Mouse (Mus musculus) cerebellum, postnatal 36 days (tissue): Measurements from ENCODE around the gene Ski.

Experiments
- DNase-seq, 2 experiments: peaks; one replicate each; pipeline ENCODE4 v3.0.0; 2021 to 2022; ENCODE audit warnings: mixed read lengths in 2 of 2

The Ski gene

DNA sequence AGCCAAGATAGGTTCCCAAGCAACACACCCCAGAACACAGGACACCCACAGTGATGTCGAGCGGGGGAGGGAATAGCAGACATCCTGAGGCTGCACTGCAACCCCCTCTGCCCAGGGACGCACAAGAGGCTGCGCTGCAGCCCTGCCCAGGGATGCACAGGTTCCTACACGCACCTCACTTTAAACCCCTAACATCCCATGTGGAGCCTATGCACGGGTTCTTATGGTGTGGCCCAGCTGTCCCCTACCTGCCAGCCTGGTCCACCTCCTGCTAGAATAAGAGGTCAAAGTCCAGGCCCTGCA, 8.7 kb downstream of the Ski start:
- no peak for DNase-seq

DNA sequence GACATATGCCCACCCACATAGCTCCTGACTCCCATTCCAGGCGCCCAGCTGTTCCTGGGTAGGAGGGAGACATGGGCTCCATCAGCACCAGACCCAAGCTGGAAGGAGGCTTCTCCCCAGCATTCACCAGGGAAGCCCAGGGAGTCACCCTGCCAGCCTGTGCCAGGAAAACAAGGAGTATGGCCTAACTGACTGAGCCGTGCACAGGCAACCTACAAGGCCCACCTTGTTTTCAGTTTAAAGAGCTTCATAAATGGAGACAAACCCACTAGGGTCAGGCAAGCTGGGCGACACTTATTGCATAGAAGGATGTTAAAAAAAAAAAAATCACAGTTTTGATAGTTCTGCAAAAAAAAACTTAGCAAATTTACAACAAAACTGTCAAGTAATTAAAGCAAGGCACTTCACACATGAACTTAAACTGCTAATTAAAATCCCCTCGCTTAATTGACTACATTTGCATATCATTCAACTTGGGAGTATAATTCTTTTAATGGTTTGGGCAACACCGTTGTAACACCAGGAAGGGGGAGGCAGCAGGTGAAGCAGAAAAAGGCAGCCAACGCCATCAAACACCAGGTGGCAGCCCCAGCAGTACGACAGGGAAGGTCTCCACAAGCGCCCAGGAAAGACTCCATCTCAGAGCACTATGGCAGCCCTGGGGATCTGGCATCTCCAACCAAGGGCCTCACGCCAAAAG, 9.2 kb downstream of the Ski start:
- peak; percentile 64 to 72 for DNase-seq

DNA sequence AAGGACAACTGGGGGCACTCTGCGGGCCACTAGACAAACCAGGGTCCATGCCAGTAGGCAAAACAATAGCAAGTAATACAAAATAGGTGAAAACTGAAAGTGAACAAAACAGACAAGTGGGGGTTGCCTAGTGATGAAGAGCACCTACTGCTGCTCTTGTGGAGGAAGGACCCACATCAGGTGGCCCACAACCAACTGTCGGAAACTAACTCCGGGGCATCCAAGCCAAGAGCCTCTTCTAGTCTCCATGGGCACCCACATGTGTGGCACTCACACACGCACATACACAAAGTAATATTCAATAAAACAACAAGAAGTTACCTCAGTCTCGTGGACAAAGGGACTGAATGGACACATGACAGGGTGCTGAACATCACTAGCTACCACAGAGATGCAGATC, 12.9 kb downstream of the Ski start:
- no peak for DNase-seq

DNA sequence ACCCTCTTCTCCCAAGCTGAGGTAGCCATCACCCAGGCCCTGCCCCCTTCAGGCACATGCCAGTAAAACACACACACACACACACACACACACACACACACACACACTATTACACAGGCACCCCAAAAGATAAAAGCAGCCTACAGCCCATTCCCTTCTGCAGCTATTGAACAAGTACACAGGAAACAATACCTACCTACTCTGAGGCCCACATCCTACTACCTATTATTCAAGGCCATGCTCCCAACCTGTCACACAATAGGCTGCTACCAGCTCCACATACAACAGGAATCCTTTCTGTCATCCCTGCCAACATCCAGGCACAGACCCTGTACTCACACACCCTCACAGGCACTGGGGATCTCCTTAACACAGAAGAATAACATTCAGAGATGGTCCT, 13.3 kb downstream of the Ski start:
- DNase-seq = no peak

DNA sequence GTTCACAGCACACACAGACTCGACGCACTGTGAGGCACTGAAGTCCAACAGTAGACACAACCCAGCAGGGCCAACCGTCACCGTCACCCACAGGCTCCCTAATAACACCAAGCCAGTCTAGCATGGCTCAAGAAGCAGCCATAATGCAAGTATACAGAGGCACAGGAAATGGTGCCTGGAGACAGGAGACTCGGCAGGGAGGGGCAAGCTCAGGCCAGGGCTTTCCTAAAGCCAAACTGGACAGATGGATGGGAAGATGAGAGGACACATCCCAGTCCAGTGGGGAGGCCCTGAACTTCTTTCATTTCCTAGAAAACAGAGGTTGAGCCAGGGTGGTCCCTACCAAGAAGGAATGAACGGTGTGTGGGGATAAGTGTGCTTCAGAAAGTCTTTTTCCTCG, 13.8 kb downstream of the Ski start:
- DNase-seq = peak in 1 of 2 experiments; percentile 42

DNA sequence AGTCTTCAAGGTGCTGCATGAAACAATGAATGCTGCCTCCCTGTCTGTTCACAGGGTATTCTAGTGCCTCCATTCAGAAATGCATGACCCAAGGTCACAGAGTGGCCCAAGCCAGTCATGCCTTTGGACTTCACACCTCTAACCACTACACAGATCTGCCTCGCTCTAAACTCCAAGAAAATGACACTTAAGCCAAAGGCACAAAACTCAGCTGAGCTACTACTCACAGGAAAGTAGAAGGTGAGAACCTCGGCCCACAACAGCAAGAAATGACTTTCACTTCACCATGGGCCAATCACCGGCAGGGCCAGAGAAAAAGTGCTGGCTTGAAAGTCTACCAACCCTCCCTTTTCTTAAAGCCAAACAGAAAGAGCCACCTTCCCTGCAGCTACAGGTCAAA, 14.6 kb downstream of the Ski start:
- DNase-seq = no peak

DNA sequence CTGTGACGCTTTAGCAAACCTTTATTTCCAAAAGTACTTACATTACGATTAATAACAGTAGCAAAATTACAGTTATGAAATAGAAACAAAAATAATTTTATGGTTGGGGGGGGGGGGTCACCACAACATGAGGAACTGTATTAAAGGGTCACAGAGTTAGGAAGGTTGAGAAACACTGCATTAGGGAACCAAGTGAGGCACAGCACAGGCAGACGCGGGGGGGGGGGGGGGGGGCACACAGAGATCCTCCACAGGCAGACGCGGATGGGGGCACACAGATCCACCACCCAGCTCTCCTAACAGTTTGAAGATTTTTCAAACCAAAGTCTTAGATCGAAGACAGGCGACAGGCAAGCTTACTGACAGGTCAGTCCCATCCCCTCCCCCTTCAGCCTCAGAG, 15.9 kb downstream of the Ski start:
- DNase-seq = no peak

DNA sequence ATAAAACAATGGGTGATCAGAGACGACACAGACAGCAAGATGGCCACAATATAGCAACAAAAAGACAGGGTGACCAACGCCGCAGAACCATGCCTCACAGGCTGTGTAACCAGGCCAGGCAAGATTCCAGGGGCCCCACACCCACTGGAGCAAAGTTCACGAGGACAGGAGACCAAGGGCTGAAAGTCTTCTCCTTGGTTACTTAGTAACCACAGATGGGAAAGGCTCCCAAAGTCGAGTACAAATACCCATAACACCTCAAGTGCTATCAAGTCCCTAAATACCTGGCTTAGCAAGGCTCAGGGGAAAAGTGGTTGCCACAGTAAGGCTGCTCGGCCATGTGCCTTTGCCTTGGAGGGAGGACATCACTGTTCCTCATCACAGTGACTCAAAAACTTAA, 16.5 kb downstream of the Ski start:
- DNase-seq = no peak

DNA sequence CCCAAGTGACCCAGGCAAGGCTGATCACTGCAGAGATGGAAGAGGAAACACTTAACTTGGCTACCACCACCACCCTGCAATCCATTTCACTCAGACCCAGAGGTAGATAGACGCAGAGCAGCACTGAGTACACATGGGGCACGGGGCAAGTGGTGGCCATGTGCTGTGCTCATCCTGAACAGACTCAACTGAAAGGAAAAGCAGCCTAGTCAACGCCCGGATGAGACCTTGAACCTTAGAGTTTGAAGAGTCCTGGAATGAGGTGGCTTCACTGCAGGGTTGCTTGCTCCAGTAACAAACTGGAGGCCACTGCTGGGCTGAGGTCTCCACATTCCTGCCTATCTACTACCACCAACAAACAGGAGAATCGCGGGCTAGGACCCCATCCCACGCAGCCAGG, 20.6 kb downstream of the Ski start:
- DNase-seq = no peak

DNA sequence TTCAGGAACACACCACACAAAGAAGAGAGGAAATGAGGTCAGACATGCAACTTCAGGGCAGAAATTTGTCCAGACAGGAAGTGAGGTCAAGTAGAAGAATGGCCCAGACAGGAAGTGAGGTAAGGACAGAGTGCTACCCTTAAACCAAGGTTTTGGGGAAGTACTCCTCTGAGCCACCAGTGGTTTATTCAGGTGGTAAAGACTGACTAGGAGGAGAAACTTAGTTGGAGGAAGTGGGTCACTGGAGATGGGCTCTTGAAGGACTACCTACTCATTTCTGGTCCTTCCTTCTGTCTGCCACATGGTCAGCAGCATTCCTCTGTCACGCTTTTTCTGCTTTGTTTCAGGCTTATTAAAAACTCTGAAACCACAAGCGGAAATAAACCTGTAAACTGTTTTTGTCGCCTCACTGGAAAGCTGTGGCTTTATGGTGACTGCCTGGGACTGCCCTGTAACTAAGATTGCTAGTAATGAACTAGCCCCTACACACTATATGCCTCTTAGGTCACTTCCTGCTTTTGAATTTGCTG, 21.5 kb downstream of the Ski start:
- no peak for DNase-seq

DNA sequence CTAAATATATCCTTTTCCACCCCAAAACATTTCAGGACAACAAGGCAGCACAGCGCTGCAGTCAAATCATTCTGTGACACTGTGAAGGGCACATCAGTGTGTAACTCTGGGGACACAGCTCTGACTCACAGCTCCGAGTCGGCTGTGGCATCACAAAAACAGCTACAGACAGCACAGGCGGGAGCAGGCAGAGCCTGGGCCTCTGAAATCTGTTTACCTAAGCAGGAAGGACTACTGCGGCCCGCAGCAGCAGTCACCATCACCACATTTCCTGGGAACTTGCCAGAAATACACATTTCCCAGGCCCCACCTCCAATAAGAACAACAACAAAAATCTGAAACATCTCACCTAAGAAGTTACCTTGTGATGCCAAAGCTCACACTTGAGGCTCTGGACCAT, 24.7 kb downstream of the Ski start:
- DNase-seq = no peak

DNA sequence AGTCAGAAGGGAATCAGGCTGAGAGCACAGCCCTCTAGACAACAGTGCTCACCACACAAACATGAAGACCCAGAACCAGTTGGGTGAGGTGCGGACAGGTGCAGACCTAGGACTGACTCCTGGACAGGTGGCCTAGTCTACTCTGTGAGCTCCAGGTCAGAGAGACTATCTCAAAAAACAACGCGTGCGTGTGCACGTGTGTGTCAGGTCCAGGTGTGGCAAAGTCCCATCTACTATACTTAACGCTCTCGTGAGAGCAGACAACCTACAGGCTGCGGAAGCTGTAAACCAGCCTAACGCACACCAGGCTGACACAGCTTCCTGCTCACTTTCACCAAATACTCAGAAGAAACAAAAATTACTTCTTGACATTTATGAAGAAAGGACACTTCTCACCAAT, 27.2 kb downstream of the Ski start:
- no peak for DNase-seq

DNA sequence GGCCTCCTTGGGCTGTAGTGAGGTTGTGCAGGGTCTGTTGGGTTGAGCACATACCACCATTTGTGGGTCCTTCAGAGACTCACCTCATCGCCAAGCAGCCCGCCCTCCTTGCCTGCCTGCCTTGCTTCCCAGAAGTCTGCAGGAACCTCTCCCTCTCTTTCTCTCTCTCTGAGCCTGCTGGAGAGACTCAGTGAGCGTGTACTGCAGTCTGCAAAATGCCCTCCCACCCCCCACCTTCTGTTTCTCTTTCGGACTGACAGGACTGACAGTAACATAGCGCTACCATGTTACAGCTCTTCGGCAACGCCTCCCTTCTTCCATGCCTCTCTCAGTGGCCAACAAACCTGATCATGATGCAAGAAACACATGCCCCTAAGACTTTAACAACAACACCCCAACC, 32.1 kb downstream of the Ski start:
- no peak for DNase-seq

DNA sequence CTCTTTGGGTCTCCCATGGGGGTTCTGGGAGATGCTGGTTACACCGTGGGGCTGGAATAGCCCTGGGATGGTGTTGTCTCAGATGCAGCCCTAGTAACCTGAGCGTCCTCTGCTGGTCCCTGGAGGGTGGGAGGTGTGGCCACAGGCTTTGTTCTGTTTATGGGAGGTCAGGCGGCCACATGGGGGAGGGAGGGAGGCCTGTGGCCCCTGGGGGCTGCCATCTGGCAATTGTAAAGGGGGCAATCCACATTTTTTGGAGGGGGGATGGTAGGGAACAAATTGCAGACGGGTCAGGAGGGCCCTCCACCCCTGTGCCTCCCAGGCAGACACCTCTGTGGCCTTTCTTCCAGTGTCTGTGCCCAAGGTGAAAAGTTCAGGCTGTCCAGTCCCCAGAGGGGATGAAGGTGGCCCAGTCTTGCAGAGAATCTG, 32.7 kb downstream of the Ski start:
- DNase-seq = peak in 1 of 2 experiments; percentile 45

DNA sequence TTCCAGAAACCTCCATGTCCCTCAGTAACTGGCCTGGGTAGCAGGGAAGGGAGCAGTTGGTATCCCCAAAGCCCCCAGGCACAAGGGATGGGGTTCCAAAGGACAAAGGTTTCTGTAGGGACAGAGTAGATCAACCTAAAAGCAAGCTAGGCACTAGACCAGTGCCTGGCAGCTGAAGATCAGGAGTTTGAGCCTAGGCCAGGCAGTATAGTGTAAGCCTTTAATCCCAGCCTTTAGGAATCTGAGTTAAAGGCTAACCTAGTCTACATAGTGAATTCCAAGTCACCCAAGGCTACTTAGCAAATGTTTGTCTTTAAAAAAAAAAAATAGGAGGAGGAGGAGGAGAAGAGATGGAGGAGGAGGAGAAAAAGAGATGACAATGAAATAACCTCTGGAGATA, 33.6 kb downstream of the Ski start:
- no peak for DNase-seq

DNA sequence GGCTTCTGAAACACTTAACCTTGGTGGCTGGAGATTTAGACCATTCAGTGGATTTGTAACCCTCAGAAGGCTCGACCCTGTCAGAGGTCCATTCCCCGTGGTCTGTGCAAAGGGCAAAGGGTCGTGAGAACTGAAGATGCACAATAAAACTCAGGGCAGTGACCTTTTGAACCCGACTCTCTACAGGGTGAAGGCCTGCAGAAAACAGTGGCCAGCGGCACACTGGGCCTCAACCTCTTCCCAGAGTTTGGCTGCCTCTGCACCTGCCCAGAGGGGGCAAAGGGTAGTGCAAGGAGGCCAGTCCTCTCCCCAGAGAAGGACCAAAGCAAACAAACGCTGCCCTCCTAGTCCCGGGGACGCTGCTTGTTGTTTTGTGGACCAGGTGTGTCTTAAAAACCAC, 34.1 kb downstream of the Ski start:
- DNase-seq = no peak

DNA sequence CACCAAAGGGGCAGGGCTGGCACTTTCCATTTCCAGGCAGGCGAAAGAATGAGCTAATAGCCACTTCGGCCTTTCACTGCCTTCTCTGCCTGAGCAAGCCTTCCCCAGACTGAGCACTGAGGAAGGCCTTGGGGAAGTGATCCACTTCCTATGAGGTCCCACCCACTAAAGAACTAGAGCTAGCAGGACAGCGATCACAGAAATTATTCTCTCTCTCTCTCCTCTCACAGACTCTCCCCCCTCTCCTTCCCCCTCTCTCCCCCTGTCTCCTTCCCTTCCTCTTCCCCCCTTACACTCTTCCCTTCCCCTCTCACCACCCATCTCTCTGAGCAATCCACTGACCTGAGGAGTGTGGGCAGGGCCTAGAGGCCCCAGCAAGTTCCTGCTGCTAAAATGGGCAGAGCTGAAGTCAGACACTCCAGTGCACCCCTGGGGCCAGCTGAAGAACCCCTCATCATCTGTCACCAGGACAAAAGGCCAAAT, 35.2 kb downstream of the Ski start:
- DNase-seq = no peak

DNA sequence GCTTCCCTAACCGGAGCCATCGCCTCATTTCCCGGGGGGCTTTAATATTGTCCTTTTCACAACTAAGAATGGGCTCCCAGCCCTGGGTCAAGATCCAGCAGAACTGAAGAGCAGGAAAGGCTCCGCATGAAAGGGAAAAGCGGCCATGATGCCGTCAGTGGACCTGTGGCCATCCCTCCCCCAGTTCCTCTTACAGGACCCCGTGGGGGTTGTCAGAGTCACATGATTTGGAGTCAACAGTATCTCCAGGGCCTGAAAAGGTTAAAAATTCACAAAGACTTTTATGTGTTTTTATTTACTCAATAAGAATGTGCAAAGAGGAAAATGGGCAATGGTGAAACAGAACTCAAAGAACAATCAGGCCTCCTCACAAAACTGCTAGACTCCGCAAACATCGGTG, 36.5 kb downstream of the Ski start:
- no peak for DNase-seq

DNA sequence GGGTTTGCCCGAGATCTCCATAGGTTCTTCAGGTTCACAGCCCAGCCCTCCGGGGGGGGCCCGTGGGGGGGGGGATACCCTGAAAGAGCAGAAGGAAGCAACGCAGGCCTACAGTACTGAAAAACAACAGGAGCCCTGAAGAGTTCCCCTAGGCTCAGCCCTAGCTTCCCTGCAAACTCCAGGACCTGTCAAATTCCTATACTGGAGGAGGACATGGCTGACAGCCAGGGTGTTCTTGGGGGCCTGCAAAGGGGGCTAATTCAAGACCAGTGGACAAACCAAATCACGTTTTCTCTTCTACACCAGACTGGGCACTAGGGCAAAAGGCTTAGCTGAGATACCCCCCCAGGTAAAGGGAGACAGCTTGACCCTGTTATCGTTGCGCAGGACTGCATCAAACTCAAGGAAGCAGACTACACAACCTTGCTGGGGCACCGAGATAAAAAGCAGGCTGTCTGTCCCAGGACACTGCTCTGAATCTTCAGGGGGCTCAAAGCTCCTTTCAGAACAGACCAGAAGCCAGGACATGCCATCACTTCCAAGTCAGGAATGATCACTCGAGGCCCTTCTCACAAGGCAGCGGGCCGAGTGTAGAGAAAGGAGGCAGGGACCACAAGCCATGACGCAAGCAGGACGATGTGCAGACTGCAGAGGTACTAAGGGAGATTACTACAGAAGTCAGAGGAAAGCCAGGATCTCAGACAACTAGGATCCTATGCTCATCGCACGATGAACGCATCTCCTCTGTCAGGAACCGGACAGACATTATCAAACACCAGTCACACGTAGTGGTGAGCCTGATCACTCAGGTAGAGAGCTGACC, 37.9 kb downstream of the Ski start:
- DNase-seq = no peak

DNA sequence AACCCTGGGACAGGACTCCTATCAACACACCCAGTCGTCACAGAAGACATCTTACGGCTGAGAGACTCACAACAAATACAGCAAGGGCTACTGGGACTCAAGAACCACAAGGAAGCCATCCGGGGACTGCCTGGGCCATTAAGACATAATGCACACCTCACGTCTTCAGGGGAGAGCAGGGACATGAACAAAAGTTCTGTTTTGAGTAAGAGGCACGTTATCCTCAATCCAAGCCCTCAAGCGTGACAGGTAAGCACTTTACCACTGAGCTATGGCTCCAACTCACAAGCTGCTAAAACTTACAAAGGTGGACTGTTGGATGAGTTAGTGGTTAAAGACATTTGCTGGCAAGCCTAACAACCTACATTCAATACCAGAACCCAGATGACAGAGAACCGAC, 39.2 kb downstream of the Ski start:
- no peak for DNase-seq

DNA sequence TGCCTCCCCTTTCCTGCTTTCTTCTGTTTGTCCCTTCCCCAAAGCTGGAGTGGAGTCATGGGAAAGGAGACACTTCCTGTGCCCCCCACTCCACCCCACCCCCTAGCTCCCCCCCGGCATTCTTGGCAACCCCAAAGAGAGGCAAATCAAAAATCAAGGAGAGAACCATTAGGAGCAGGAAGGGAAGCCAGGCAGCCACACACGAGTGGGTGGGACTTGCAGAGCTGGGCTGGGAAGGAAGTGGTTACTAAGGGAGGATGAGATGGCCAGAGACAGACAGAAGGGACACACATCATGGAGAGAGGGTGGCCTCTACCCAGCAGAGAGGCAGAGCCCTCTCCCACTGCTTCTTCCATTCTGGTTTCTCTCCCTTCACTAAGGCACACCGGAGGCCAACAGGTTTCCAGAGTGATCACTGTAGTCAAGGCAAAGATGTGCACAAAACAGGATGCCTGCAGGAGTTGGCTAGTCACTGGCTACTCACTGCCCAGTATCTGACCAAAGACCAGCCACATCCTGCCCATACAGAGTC, 43.3 kb downstream of the Ski start:
- DNase-seq = no peak

DNA sequence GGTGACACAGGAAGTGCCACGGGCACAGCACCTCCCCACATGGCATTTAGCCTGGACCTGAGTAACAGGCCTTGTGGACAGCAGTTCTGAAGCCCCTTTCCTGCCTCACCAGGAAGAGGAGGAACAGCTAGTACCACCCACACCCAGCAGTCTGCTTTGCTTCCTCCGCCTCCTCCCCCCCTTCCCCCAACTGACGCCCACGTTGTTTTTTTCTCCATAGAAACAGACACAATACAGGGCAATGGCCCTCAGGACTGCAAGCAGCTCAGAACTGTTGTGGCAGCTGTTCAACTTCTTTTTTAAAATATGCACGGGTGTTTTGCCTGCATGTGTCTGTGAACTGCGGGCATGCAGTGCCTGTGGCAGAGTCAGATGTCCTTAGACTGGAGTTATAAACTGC, 44.1 kb downstream of the Ski start:
- DNase-seq = no peak

DNA sequence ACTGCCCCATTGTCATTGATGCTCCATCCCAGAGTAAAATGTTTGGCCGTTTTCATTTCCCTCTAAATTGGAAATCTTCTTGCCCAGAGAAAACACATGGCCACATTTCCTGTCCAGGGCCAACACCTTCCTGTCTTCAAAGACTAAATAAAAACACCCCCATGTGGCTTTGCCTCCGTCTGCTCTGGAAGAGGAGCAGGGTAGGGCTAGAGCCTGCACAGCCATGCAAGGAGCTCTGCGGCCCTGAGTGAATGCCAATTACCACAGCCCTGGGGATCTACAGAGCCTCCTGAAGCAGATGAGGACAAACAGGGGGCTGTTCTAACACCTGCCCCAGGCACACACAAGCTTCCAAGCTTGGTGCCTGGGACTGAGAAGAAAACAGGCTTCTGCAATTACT, 46.2 kb downstream of the Ski start:
- no peak for DNase-seq
